39 mouse cellular contexts compared by ENCODE assay signal in the genomic region with DNA sequence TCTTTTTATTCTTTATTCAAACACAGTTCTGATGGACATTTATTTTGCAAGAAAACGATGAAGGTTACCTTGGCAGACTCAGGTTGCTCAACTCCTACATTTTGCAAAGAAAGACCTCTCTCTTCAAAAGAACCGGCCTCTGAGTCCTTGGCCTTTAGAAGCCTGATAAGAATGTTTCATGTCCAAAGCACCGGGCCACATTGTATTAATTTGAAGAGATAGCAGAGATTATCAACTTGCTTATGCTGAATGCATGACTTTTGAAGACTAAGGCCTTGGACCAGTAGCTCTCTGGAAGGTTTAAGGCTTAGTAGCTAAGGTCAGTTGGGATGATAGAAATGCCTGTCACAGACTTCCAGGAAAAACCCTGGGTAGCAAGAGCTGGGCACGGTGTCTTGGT. TPM values are rescaled to one million over a fixed set of nuclear protein-coding genes. Genes with fewer than 3 reads are reported as not detected.
"Had no signal": no experiment of that assay in that cellular context is flagged by ENCODE, and none has a peak within 500 bp of the region (broad histone marks: within the 10 kb centered on the region; RNA-seq: fewer than 3 reads in every experiment).

No protein-coding gene starts in this region.

- H3K27me3 ChIP-seq: heart, embryonic 12.5 days; hindbrain, embryonic 13.5 days; hindbrain, embryonic 15.5 days; intestine, embryonic 15.5 days; limb, embryonic 12.5 days; liver, embryonic 13.5 days; liver, embryonic 15.5 days had no signal

- H3K36me3 ChIP-seq: heart, embryonic 10.5 days; hindbrain, embryonic 13.5 days; hindbrain, embryonic 15.5 days; intestine, embryonic 15.5 days; liver, embryonic 15.5 days had no signal

- H3K4me3 ChIP-seq: gastrocnemius, adult 2 months; heart, embryonic 10.5 days; heart, embryonic 12.5 days; hindbrain, embryonic 10.5 days; hindbrain, embryonic 13.5 days; hindbrain, embryonic 15.5 days; intestine, embryonic 15.5 days; layer of hippocampus, adult 2 months; left cerebral cortex, adult 2 months; limb, embryonic 10.5 days; limb, embryonic 12.5 days; liver, embryonic 13.5 days; liver, embryonic 15.5 days had no signal

- DNase-seq: gastrocnemius, adult 2 months; gastrocnemius, postnatal 10 days; gastrocnemius, postnatal 25 days; heart, adult 18-20 months; heart, postnatal 10 days; heart, postnatal 4 days; kidney, adult 18-20 months; kidney, adult 8-10 months; kidney, postnatal 10 days; kidney, postnatal 25 days; kidney, postnatal 4 days; liver; liver, embryonic 13.5 days had no signal

- ATAC-seq: hindbrain, postnatal 0 days; intestine, embryonic 15.5 days; intestine, postnatal 0 days had no signal

- H3K27ac ChIP-seq: gastrocnemius, adult 2 months; heart, embryonic 10.5 days; hindbrain, embryonic 10.5 days; hindbrain, embryonic 13.5 days; hindbrain, embryonic 15.5 days; hindbrain, postnatal 0 days; intestine, embryonic 15.5 days; layer of hippocampus, adult 2 months; left cerebral cortex, adult 2 months; limb, embryonic 10.5 days; limb, embryonic 12.5 days; liver, embryonic 13.5 days; liver, embryonic 15.5 days had no signal

- H3K4me1 ChIP-seq: heart, embryonic 10.5 days; heart, embryonic 12.5 days; hindbrain, embryonic 10.5 days; hindbrain, embryonic 13.5 days; hindbrain, embryonic 15.5 days; intestine, embryonic 15.5 days; limb, embryonic 10.5 days; liver, embryonic 13.5 days; liver, embryonic 15.5 days had no signal

RNA-seq across cellular contexts. Expression of gene Ankdd1b, which starts 6.2 kb away (rescaled TPM):
- total RNA-seq: gastrocnemius, postnatal 25 days; granulocyte monocyte progenitor cell, adult 5-6 weeks; hindbrain, postnatal 0 days; layer of hippocampus, postnatal 25 days had no signal
- polyA plus RNA-seq: hindbrain, embryonic 10.5 days; hindbrain, embryonic 15.5 days; kidney, embryonic 16.5 days; limb, embryonic 10.5 days; liver, embryonic 13.5 days; liver, embryonic 15.5 days had no signal

RNA-seq across cellular contexts. Expression of gene Gm17622, which starts 13.3 kb away (rescaled TPM):
- total RNA-seq: gastrocnemius, adult 2 months; gastrocnemius, postnatal 10 days; gastrocnemius, postnatal 25 days; gastrocnemius, postnatal 4 days; granulocyte monocyte progenitor cell, adult 5-6 weeks; heart, adult 18-20 months; heart, adult 8-10 months; heart, postnatal 10 days; heart, postnatal 25 days; heart, postnatal 4 days; hindbrain, postnatal 0 days; layer of hippocampus, adult 2 months; layer of hippocampus, postnatal 10 days; layer of hippocampus, postnatal 25 days; left cerebral cortex, adult 2 months; left cerebral cortex, postnatal 14 days; left cerebral cortex, postnatal 36 days had no signal
- polyA plus RNA-seq: heart, embryonic 10.5 days; heart, embryonic 12.5 days; heart, embryonic 14.5 days; heart, embryonic 16.5 days; hindbrain, embryonic 10.5 days; hindbrain, embryonic 13.5 days; hindbrain, embryonic 15.5 days; hindbrain, postnatal 0 days; intestine, embryonic 15.5 days; intestine, postnatal 0 days; kidney, embryonic 14.5 days; kidney, embryonic 16.5 days; limb, embryonic 10.5 days; limb, embryonic 12.5 days; limb, embryonic 14.5 days; liver, embryonic 13.5 days; liver, embryonic 15.5 days had no signal
